Mouse (Mus musculus) midbrain, embryonic 16.5 days (tissue): Measurements from ENCODE around the gene Ube3c. TPM values are rescaled to one million over a fixed set of nuclear protein-coding genes. Genes with fewer than 3 reads are reported as not detected.
A peak's percentile ranks its signal among the peaks of the same experiment; 100 is the strongest.
"Not testable (repeated sequence)": the region's sequence is repeated elsewhere in the genome, so short reads cannot be mapped to it uniquely, and the experiment has no call there.

Source experiments
- ATAC-seq: fragments of 200-750 bp; cut with Nextera tagmentation; 2 replicates; pipeline ENCODE4 v1.8.0; 2017; ENCODE audit warnings: moderate TSS enrichment
- H3K27ac ChIP-seq: fragments of 300-500 bp; sonication (generic); 2 replicates; pipeline ENCODE4 v1.5.1; 2014; ENCODE audit warnings: mild to moderate bottlenecking, low read length, mixed read lengths
- H3K27me3 ChIP-seq: fragments of 300-500 bp; sonication (generic); 2 replicates; pipeline ENCODE4 v1.6.1; 2014; ENCODE audit warnings: low read depth, low read length, mixed read lengths; ENCODE audit not compliant: control insufficient read depth, insufficient read depth
- H3K36me3 ChIP-seq: fragments of 300-500 bp; sonication (generic); 2 replicates; pipeline ENCODE4 v1.6.1; 2014; ENCODE audit warnings: mild to moderate bottlenecking, low read length, moderate library complexity, mixed read lengths; ENCODE audit not compliant: control insufficient read depth, insufficient read depth
- H3K4me1 ChIP-seq: fragments of 300-500 bp; sonication (generic); 2 replicates; pipeline ENCODE4 v1.6.1; 2014; ENCODE audit warnings: mild to moderate bottlenecking, low read length, mixed read lengths; ENCODE audit not compliant: control insufficient read depth, insufficient read depth
- H3K4me2 ChIP-seq: fragments of 300-500 bp; sonication (generic); 2 replicates; pipeline ENCODE4 v1.6.1; 2014; ENCODE audit warnings: mild to moderate bottlenecking, low read length, mixed read lengths
- H3K4me3 ChIP-seq: fragments of 300-500 bp; sonication (generic); 2 replicates; pipeline ENCODE4 v1.5.1; 2014; ENCODE audit warnings: low read depth, mild to moderate bottlenecking, low read length, moderate library complexity, mixed read lengths
- H3K9ac ChIP-seq: fragments of 300-500 bp; sonication (generic); 2 replicates; pipeline ENCODE4 v1.6.1; 2014; ENCODE audit warnings: low read depth, low read length, mixed read lengths
- H3K9me3 ChIP-seq: fragments of 300-500 bp; sonication (generic); replicated peaks from 2 replicates; pipeline ENCODE4 v1.6.1; 2014; ENCODE audit warnings: mild to moderate bottlenecking, low read length, mixed read lengths; ENCODE audit not compliant: control insufficient read depth, poor library complexity, severe bottlenecking
- WGBS: fragments of 180-500 bp; shearing (Covaris S2); extraction: QIAGEN DNeasy Blood & Tissue Kit; methylation state at CpG from one replicate; pipeline ENCODE4 v1.1.7; 2014; 5-methylcytosine and 5-hydroxymethylcytosine counted together
- polyA plus RNA-seq: library from polyadenylated mRNA; unstranded; fragments of >200 nt; fragmentation: Nextera tagmentation; extraction: Ambion mirVana; gene quantifications from 2 replicates; pipeline ENCODE4 v1.2.1, GENCODE M21; 2015

The Ube3c gene
- polyA plus RNA-seq, 1 experiment from 2014 or later: 31.4 TPM

DNA sequence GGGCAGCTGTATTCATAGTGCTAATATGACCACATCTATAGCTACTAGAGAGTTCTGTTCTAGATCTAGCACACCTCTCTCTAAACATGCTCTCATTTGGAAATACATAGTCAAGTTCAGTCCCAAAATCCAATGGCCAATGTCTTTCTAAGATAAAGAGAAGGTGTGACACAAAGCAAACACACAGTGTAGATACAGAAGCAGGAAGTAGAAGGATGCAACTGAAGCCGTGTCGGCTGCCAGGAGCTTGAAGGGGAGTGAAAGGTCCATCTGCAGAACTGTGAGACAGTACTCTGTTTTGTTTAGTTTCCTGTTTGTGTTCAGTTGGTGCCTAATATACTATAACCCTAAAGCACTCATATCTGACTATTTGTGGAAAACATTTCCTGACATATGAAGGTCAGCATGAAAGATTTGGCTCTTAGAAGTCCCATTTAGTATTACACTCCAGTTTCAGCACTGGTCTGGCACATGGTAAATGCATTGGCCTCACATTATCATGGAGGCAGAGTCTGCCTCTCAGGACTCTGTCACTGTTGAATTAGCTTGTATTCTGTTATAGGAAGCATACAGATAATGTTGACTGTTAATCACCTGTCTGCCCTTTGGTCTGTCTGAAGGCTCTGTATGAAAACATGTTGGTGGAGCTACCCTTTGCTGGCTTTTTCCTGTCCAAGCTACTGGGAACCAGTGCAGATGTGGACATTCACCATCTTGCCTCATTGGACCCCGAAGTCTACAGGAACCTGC is 88.7 kb downstream of the Ube3c start:
- no peaks in the 10 kb centered on the region for H3K27me3 ChIP-seq
- ATAC-seq: no peak
- H3K9me3 ChIP-seq: no peaks in the 10 kb centered on the region

DNA sequence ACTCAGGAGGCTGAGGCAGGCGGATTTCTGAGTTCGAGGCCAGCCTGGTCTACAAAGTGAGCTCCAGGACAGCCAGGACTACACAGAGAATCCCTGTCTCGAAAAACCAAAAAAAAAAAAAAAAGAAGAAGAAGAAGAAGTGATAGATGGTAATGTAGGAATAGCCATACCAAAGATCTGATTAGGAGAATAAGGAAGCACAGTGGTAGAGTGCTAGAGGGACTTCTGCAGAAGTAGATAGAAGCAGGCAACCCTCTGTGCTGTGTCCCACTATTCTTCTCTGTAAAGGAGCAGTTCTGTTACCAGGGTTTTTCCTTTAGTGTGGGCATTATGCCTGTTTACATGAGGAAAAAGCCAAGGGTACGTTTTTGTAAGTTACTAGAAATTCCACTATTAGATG is 92.2 kb downstream of the Ube3c start:
- not testable (repeated sequence) for H3K4me3 ChIP-seq, H3K27ac ChIP-seq, H3K4me2 ChIP-seq, H3K9me3 ChIP-seq, H3K4me1 ChIP-seq, H3K9ac ChIP-seq, H3K27me3 ChIP-seq, ATAC-seq
- H3K36me3 ChIP-seq: peaks cover 33% of the 10 kb centered on the region
- WGBS: 94% methylated on average over 4 of the region's 4 CpGs

More for the DNA sequence above, 88.7 kb downstream of the Ube3c start:
- Histone ChIP-seq H3K4me2 (no peak overlapping the region), H3K4me3 (no peak overlapping the region), H3K36me3 (peaks cover 19% of the 10 kb centered on the region), H3K9ac (no peak overlapping the region), H3K27ac (no peak overlapping the region), H3K4me1 (no peaks in the 10 kb centered on the region)
- 96% methylated on average over 3 of the region's 3 CpGs for WGBS

DNA sequence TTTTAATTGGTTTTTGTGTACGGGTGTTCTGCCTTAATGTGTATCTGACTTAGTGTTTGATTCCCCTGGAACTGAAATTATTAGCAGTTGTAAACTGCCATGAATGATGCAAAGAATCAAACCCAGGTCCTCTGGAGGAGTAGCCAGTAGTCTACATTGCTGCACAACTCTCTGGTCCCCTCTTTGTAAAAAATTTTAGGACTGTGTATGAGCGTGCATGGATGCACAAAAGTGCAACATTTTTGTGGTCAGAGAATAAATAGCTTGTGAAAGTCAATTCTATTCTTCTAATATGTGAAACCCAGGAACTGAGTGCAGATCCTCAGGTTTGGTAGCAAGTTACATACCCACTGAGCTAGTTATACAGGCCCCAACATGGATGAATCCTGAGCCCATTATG is 96.3 kb downstream of the Ube3c start:
- H3K27me3 ChIP-seq: no peaks in the 10 kb centered on the region
- H3K9ac ChIP-seq: no peak overlapping the region
- no peak overlapping the region for H3K4me2 ChIP-seq
- H3K36me3 ChIP-seq: peaks cover 33% of the 10 kb centered on the region
- H3K4me3 ChIP-seq: no peak overlapping the region
- ATAC-seq: no peak
- WGBS: 90% methylated on average over 2 of the region's 2 CpGs
- H3K27ac ChIP-seq: no peak overlapping the region
- no peaks in the 10 kb centered on the region for H3K4me1 ChIP-seq
- H3K9me3 ChIP-seq: no peaks in the 10 kb centered on the region

DNA sequence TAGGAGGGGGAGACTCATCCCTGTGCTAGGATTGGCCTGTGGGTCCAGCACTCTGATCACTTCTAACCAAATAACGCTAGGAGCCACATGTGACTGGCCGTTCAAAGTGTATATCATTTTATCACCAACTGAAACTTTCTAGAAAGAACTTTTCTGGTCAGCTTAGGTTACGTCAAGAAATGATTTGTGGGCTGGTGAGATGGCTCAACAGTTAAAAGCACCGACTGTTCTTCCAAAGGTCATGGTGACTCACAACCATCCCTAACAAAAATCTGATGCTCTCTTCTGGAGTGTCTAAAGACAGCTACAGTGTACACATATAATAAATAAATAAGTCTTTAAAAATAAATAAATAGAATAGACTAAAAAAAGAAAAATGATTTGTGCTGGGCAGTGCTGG is 103.5 kb downstream of the Ube3c start:
- H3K36me3 ChIP-seq: peaks cover 38% of the 10 kb centered on the region
- H3K27me3 ChIP-seq: no peaks in the 10 kb centered on the region
- H3K4me3 ChIP-seq: no peak overlapping the region
- H3K27ac ChIP-seq: no peak overlapping the region
- ATAC-seq: no peak
- no peaks in the 10 kb centered on the region for H3K9me3 ChIP-seq
- H3K4me1 ChIP-seq: no peaks in the 10 kb centered on the region
- 96% methylated on average over 4 of the region's 4 CpGs for WGBS
- H3K9ac ChIP-seq: no peak overlapping the region
- H3K4me2 ChIP-seq: no peak overlapping the region

DNA sequence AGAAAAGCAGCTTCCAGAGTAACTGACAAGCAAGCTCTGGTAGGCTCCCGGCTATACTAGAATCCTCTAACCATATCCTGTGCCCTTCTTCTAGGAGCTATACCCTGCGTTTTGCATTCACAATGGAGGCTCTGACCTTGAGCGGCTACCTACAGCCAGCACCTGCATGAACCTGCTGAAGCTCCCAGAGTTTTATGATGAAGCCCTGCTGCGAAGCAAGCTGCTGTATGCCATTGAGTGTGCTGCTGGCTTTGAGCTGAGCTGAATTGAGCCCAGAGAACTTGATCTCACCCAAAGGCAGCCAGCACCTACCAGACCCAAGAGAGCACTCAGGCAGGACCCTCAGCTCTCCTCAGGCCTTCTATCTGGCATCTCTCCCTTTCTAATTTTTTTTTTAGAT is 105.3 kb downstream of the Ube3c start:
- 94% methylated on average over 4 of the region's 4 CpGs for WGBS
- Histone ChIP-seq H3K4me1 (no peaks in the 10 kb centered on the region), H3K36me3 (peaks cover 32% of the 10 kb centered on the region), H3K4me3 (no peak overlapping the region), H3K4me2 (no peak overlapping the region), H3K9ac (no peak overlapping the region), H3K27ac (no peak overlapping the region), H3K27me3 (no peaks in the 10 kb centered on the region), H3K9me3 (no peaks in the 10 kb centered on the region)
- ATAC-seq: no peak

DNA sequence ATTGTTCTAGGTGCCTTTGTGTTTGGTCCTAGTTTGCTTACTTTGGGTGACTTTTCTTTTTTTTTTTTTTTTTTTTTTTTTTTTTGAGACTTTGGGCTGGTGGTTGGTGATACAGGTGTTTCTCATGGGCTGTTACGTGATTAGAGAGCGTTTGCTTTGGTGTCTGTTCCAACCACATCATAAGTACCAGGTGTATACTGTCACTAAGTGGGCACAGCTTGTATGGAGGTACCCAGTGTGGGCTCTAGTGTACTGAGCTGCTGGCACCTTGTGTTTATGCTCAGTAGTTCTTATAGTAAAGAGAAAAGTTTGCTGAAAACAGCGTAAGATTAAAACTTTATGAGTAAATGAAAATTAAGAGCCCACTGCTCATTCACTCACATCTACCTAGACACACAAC is 107.4 kb downstream of the Ube3c start:
- no peak overlapping the region for H3K27ac ChIP-seq
- 98% methylated on average over 3 of the region's 3 CpGs for WGBS
- no peak overlapping the region for H3K4me2 ChIP-seq
- H3K27me3 ChIP-seq: no peaks in the 10 kb centered on the region
- no peaks in the 10 kb centered on the region for H3K4me1 ChIP-seq
- ATAC-seq: no peak
- H3K4me3 ChIP-seq: no peak overlapping the region
- H3K9ac ChIP-seq: no peak overlapping the region
- no peaks in the 10 kb centered on the region for H3K9me3 ChIP-seq
- peaks cover 17% of the 10 kb centered on the region for H3K36me3 ChIP-seq

DNA sequence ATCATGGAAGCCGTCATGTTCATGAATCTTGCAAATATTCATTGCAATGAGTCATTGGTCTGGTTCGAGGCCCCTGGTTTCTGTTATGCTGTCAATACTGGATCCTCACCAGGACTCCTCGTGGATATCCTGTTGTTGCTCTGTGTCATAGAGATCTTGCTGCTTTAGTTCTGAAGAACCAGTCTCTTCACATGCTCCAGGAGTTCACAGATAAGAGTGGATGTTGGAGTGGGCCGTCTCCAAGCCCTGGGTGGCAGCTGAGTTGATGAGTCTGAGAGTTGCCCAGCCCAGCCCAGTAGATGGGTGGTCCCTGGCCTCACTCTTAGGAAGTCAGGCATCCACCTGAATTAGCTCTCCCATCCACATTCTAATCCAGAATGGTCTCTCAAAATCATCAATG is 116.0 kb downstream of the Ube3c start:
- no peaks in the 10 kb centered on the region; the same call in 1 of the 2 replicates for H3K36me3 ChIP-seq
- H3K27me3 ChIP-seq: no peaks in the 10 kb centered on the region
- no peak overlapping the region for H3K4me3 ChIP-seq
- no peaks in the 10 kb centered on the region for H3K9me3 ChIP-seq
- H3K9ac ChIP-seq: no peak overlapping the region
- H3K4me1 ChIP-seq: no peaks in the 10 kb centered on the region
- H3K4me2 ChIP-seq: no peak overlapping the region
- no peak overlapping the region for H3K27ac ChIP-seq
- WGBS: 93% methylated on average over 4 of the region's 4 CpGs
- no peak for ATAC-seq

DNA sequence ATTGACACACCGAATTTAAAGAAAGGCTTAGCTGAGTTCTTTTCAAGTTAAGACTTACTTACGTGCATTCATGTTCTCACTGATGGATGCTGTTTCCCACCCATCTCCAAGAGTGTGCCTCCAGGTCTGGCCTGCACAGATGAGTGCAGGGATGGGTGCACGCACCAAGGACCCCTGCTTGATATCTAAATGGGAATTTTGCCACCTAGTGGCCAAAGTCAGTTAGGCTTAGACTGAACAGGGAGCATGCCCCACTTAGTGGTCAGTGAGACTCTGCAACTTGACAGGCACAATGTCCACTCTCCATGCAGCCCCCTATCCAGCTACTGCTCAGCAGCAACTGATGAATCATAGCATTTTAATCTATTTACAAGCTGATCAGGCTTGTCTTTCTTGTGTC is 118.6 kb downstream of the Ube3c start:
- H3K27me3 ChIP-seq: no peaks in the 10 kb centered on the region
- WGBS: 61% methylated on average over 3 of the region's 3 CpGs
- peak; percentile 66; the same call in 1 of the 2 replicates for ATAC-seq
- H3K4me2 ChIP-seq: no peak overlapping the region
- H3K36me3 ChIP-seq: no peaks in the 10 kb centered on the region
- no peaks in the 10 kb centered on the region for H3K4me1 ChIP-seq
- no peaks in the 10 kb centered on the region for H3K9me3 ChIP-seq
- H3K9ac ChIP-seq: no peak overlapping the region
- H3K27ac ChIP-seq: no peak overlapping the region
- no peak overlapping the region for H3K4me3 ChIP-seq

DNA sequence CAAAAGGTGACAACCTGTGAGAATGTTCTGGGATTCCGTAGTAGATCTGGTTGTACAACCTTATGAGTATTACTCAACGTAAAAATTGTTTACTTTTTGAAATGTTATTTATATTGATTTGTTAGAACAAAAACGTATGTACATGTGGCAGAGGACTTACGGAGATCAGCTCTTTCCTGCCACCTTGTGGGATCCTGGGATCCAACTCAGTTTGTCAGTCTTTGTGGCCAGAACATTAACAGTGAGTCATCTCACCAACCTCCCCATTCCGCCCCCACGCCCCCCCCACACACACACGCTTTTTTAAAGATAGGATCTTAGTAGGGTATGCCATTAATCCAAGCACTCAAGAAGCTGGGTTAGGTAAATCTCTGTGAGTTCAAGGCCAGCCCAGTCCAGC is 119.3 kb downstream of the Ube3c start:
- Histone ChIP-seq H3K27me3 (no peaks in the 10 kb centered on the region), H3K4me2 (no peak overlapping the region), H3K27ac (no peak overlapping the region), H3K4me3 (no peak overlapping the region), H3K4me1 (no peaks in the 10 kb centered on the region), H3K36me3 (no peaks in the 10 kb centered on the region), H3K9me3 (no peaks in the 10 kb centered on the region), H3K9ac (no peak overlapping the region)
- 61% methylated on average over 7 of the region's 7 CpGs for WGBS
- no peak for ATAC-seq
